Mouse (Mus musculus) neural tube, embryonic 15.5 days (tissue): ENCODE measurements around the gene Ugt1a6a. TPM values are rescaled to one million over a fixed set of nuclear protein-coding genes. Genes with fewer than 3 reads are reported as not detected.
A peak's percentile ranks its signal among the peaks of the same experiment; 100 is the strongest.
"Not testable (repeated sequence)": the region's sequence is repeated elsewhere in the genome, so short reads cannot be mapped to it uniquely, and the experiment has no call there.

Experiments
- ATAC-seq: fragments of 200-750 bp; cut with Nextera tagmentation; 2 replicates; pipeline ENCODE4 v1.8.0; 2017; ENCODE audit warnings: mild to moderate bottlenecking, moderate TSS enrichment, moderate library complexity; ENCODE audit not compliant: low FRiP score
- H3K27ac ChIP-seq: fragments of 300-500 bp; sonication (generic); replicated peaks from 2 replicates; pipeline ENCODE4 v1.5.1; 2015; ENCODE audit warnings: mild to moderate bottlenecking, inconsistent platforms
- H3K27me3 ChIP-seq: fragments of 300-500 bp; sonication (generic); replicated peaks from 2 replicates; pipeline ENCODE4 v1.6.1; 2015; ENCODE audit warnings: inconsistent platforms
- H3K36me3 ChIP-seq: fragments of 300-500 bp; sonication (generic); 2 replicates; pipeline ENCODE4 v1.6.1; 2015; ENCODE audit warnings: inconsistent platforms
- H3K4me1 ChIP-seq: fragments of 300-500 bp; sonication (generic); 2 replicates; pipeline ENCODE4 v1.6.1; 2015; ENCODE audit warnings: inconsistent platforms
- H3K4me2 ChIP-seq: fragments of 300-500 bp; sonication (generic); 2 replicates; pipeline ENCODE4 v1.6.1; 2015; ENCODE audit warnings: inconsistent platforms, mild to moderate bottlenecking, moderate library complexity
- H3K4me3 ChIP-seq: fragments of 300-500 bp; sonication (generic); replicated peaks from 2 replicates; pipeline ENCODE4 v1.5.1; 2015; ENCODE audit warnings: mild to moderate bottlenecking, inconsistent platforms
- H3K9ac ChIP-seq: fragments of 300-500 bp; sonication (generic); replicated peaks from 2 replicates; pipeline ENCODE4 v1.6.1; 2015; ENCODE audit warnings: mild to moderate bottlenecking, inconsistent platforms
- H3K9me3 ChIP-seq: fragments of 300-500 bp; sonication (generic); replicated peaks from 2 replicates; pipeline ENCODE4 v1.6.1; 2016; ENCODE audit warnings: inconsistent platforms
- WGBS: fragments of 180-500 bp; shearing (Covaris S2); methylation state at CpG from one replicate; pipeline ENCODE4 v1.1.7; 2015; ENCODE audit warnings: mixed read lengths; 5-methylcytosine and 5-hydroxymethylcytosine counted together
- polyA plus RNA-seq: library from polyadenylated mRNA; unstranded; fragments of >200 nt; fragmentation: Nextera tagmentation; extraction: Ambion mirVana; gene quantifications from 2 replicates; pipeline ENCODE4 v1.2.1, GENCODE M21; 2015

Ugt1a6a gene
- polyA plus RNA-seq, 1 experiment from 2014 or later: 1.9 TPM

DNA sequence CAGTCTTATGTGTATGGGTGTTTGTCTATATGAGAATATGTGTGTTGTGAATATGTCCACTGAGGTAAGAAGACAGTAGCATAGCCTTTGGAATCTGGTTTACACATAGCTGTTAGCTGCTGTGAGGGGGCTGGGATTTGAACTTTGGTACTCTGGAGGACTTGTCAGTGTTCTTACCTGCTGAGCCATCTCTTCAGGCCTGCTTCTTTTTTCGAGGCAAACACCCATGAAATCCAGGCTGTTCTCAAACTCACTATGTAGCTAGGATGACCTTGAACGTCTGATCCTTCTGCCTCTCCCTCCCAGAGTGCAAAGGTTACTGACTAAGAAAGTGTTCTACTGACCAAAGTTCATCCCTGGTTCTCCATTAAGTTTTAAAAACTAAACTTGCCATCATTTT is 29.0 kb upstream of the Ugt1a6a start:
- Histone ChIP-seq H3K27me3 (no peaks in the 10 kb centered on the region), H3K4me1 (no peaks in the 10 kb centered on the region), H3K9me3 (no peaks in the 10 kb centered on the region), H3K27ac (no peak overlapping the region), H3K9ac (no peak overlapping the region), H3K4me3 (no peak overlapping the region), H3K4me2 (no peak overlapping the region), H3K36me3 (no peaks in the 10 kb centered on the region)
- ATAC-seq: no peak
- 59% methylated on average over 2 of the region's 2 CpGs for WGBS

DNA sequence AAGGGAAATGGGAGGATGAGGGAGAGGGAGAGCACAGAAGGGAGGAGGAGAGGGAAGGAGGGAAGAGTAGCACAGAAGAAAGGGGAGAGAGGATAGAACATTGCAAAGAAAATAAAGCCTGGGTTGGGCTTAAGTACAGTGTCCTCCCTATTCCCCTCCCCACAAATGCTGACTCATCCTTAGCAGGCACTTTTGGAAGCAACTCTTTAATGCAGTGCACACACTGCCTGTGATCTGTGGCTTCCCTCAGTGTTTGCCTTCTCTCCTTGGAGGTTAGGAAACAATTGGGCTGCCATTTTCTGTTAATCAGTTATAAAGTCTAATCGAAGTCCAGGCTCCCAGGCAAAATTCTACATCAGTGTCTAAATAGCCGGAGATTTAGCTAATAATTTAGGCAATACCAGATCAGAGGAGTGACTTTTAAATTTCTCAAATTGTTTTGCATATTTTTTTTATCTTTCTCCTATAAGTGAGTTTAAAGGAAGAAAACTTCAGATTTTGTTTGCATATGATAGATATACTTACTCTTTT is 25.5 kb upstream of the Ugt1a6a start:
- not testable (repeated sequence) for ATAC-seq, H3K36me3 ChIP-seq, H3K9me3 ChIP-seq, H3K4me2 ChIP-seq, H3K27ac ChIP-seq, H3K9ac ChIP-seq, H3K4me3 ChIP-seq, H3K4me1 ChIP-seq, H3K27me3 ChIP-seq
- 91% methylated on average over 2 of the region's 2 CpGs for WGBS

DNA sequence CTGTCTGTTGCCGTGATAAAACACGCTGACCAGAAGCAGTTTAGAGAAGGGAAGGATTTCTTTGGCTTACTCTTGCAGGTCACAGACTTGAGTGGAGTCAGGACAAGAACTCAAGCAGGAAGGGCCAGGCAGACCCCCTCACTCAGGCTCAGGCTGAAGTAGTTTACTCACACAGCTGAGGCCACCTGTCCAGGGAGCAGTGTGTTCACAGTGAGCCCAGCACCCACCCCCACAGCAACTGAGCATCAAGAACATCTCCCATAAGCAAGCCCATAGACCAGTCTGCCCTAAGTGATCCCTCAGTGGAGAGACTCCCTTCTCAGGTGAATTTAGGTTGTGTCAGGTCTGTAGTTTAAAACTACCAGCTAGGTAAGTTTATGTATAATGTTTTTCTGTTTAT is 25.0 kb upstream of the Ugt1a6a start:
- not testable (repeated sequence) for H3K9ac ChIP-seq, H3K4me1 ChIP-seq, H3K27me3 ChIP-seq, H3K4me3 ChIP-seq, H3K36me3 ChIP-seq, H3K9me3 ChIP-seq, ATAC-seq, H3K27ac ChIP-seq, H3K4me2 ChIP-seq
- WGBS: 84% methylated on average over 2 of the region's 2 CpGs

DNA sequence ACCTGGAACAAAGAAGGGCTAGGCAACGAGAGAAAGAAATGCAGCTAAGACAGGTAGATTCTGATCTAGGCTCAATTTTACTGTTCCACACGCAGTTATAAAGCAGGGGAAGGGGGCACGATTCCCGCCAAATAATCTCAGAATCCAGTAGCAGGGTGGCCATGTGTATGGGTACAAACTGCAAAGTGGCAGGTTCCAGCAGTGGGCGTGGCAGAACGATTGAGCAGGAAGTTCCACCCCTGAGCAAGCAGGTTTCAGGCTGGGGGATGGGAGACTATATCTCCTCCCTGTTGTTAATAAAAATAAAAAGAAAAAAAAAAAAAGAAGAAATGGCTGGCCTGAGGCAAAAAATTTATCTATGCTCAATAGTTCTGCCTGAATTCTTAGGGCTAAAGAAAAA is 21.8 kb upstream of the Ugt1a6a start:
- H3K27ac ChIP-seq, H3K9me3 ChIP-seq, H3K4me2 ChIP-seq, H3K4me3 ChIP-seq, H3K27me3 ChIP-seq, H3K9ac ChIP-seq, H3K36me3 ChIP-seq, H3K4me1 ChIP-seq, ATAC-seq: not testable (repeated sequence)
- 96% methylated on average over 6 of the region's 6 CpGs for WGBS

DNA sequence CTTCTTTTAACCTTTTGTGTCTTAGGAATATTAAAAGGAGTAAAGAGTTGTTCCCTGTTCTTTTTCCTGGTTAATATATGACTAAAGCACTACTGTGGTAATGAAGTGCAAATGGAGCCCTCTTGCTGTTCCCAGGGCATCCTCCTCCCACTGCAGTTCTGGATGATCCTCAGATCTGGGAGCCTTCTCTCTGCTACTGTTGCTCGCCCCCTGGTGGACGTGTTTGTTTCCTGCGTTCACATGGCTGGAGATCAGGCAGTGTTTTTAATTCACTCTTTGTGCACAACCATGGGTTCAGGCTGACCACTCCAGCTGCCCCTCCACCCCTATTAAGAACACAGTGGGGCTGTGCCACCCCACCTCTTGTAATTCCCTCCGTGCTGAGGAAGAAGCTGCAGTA is 14.1 kb upstream of the Ugt1a6a start:
- H3K4me2 ChIP-seq, H3K27ac ChIP-seq, H3K9ac ChIP-seq, H3K4me1 ChIP-seq, H3K9me3 ChIP-seq, H3K4me3 ChIP-seq, H3K36me3 ChIP-seq, ATAC-seq, H3K27me3 ChIP-seq: not testable (repeated sequence)
- WGBS: 18% methylated on average over 4 of the region's 4 CpGs

DNA sequence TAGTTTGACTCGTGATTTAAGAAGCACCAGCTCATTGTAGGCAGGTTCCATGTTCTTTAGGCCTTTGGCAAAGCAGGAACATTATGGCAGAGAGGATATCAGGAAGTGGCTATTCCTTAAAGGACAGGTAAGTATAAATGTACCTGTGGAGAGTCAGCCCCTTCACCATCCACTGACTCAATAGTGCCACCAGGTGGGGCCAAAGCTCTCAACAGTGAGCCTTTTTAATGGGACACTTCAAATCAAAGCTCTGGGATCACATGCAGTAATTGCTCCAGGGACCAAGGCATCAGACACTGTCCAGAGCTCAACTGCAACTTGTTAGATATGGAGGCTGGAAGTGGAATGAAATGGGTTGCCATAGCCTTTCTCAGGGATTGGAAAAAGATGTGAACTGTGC is 13.1 kb upstream of the Ugt1a6a start:
- H3K27me3 ChIP-seq, H3K4me2 ChIP-seq, H3K36me3 ChIP-seq, ATAC-seq, H3K9ac ChIP-seq, H3K9me3 ChIP-seq, H3K4me3 ChIP-seq, H3K4me1 ChIP-seq, H3K27ac ChIP-seq: not testable (repeated sequence)
- no CpG with 5 or more reads among the region's 1 CpGs for WGBS

DNA sequence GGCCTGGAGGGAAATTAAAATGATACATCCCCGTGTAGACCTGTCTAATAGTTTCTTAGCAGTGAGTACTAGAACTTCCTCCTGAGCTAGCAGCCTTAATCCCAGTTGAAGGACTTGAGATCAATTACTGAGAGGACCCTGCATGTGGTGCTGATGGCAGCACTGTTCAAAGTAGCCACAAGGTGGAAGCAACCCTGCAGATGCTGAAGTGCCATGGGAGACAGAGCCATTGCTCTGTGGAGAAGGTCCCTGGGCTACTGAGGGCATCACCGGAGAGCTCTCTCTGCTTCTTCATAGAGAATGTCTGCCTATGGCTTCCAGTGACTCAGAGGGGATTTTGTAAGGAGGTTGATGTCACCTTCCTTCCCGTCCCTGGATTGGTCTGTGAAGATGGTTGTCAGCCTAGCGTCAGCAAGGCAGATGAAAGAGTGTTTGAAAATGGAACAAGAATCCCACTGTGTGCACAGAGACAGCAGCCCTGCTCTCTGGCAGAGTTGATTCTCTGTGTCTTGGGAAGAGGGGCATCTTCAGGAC is 8.7 kb upstream of the Ugt1a6a start:
- H3K9me3 ChIP-seq, H3K27ac ChIP-seq, H3K36me3 ChIP-seq, H3K9ac ChIP-seq, H3K4me3 ChIP-seq, ATAC-seq, H3K27me3 ChIP-seq, H3K4me2 ChIP-seq, H3K4me1 ChIP-seq: not testable (repeated sequence)
- WGBS: 82% methylated on average over 4 of the region's 4 CpGs

DNA sequence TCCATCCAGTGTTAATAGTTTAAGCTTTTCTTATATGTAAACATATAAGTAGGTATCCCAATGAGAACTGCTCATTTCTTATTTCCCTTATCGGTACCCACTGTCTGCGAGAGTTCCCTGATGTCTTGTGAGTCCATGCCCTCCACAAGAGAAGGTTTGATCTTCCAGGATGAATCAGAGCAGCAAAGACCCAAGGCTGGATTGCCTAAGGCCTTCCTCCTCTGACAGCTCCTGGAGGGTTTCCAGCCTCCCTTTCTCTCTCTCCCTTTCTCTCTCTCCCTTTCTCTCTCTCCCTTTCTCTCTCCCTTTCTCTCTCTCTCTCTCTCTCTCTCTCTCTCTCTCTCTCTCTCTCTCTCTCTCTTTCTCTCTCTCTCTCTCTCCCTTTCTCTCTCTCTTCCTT is 5.5 kb upstream of the Ugt1a6a start:
- not testable (repeated sequence) for H3K9me3 ChIP-seq, H3K27me3 ChIP-seq, ATAC-seq, H3K36me3 ChIP-seq, H3K27ac ChIP-seq, H3K4me2 ChIP-seq, H3K4me1 ChIP-seq, H3K9ac ChIP-seq, H3K4me3 ChIP-seq
- WGBS: 93% methylated on average over 2 of the region's 2 CpGs

DNA sequence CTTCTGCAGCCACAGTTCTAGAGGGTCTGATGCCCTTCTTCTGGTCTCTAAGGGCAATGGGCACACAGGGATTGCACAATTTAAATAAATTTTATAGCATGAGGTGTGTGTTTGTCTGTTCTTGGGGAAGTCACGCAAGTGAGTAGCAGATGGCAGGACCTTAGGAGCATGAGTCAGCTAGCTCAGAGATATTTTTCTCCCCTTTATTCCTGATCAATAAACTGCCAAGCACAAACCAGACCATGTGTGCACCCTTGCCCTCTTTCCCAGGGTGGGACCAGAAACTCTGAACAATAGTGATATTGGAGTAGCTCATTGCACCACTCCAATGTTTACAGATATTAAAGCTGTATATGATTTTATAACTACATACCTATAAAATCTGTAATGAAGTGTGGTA is 4.4 kb upstream of the Ugt1a6a start:
- H3K4me3 ChIP-seq, H3K36me3 ChIP-seq, H3K27ac ChIP-seq, H3K4me2 ChIP-seq, H3K4me1 ChIP-seq, H3K9ac ChIP-seq, H3K27me3 ChIP-seq, H3K9me3 ChIP-seq, ATAC-seq: not testable (repeated sequence)
- 86% methylated on average over 1 of the region's 1 CpGs for WGBS

DNA sequence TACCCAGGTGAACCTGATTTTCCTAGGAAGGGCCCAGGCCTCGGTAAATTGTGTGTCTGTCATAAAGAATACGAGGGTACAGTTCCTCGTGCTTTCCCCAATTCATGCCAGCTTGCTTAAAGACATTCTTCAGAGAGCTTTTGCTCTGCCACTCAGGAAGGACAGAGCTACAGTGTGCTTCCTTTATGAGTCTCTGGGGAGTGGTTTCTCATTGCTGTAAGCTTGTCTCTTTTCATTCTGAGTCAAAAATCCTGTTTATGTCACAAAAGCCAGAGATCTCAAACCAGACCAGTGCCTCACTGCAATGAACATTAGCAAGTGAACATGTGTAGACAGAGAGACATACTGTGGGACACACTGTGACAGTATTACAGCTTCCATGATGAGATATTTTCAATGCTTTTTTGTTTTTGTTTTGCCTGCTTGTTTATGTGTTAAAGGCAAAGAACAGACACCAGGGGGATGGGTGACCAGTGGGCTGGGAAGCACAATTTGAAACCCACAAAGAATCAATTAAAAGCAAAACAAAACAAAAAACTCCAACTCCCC is 627 bp upstream of the Ugt1a6a start:
- no peak for ATAC-seq
- Histone ChIP-seq H3K4me1 (peaks cover 5% of the 10 kb centered on the region; the same call in 1 of the 2 replicates), H3K9ac (no peak overlapping the region), H3K9me3 (no peaks in the 10 kb centered on the region), H3K4me2 (no peak overlapping the region), H3K27me3 (no peaks in the 10 kb centered on the region), H3K27ac (peak overlapping the region; percentile 51; the same call in 1 of the 2 replicates), H3K4me3 (no peak overlapping the region), H3K36me3 (no peaks in the 10 kb centered on the region)
- 40% methylated on average over 3 of the region's 3 CpGs for WGBS

DNA sequence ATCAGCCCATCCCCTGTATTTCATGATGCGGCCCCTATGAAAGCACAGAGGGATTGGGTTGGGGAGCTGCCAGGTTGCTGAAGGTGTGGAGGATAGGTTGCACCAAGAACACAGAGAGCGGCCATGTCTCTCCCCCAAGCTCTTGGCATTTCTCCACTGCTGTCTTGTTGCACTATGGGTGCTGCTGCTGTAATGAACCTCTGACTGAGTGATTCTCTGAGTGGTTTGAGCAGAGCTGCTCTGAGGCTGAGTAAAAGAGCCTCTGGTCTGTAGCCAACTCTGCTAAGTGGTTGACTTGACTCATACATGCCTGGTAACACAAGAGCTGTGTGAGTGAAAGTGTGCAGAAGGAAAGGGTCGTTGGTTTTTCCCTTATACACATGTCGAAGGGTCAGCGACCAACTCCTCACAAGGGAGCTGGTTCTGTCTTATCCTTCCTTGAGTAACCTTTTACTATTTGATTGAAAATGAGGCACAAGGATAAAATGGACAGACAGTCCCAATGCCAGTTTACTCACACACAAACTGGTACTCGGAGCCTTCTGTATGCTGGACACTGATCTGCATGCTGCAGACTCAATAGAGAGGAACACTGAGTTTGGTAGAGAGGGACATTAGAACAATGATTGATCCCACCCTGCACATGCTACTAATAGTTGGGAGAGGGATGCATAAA is 758 bp downstream of the Ugt1a6a start:
- H3K36me3 ChIP-seq, H3K27ac ChIP-seq, H3K9ac ChIP-seq, H3K4me2 ChIP-seq, H3K4me1 ChIP-seq, H3K27me3 ChIP-seq, H3K9me3 ChIP-seq, ATAC-seq, H3K4me3 ChIP-seq: not testable (repeated sequence)
- 93% methylated on average over 6 of the region's 6 CpGs for WGBS

DNA sequence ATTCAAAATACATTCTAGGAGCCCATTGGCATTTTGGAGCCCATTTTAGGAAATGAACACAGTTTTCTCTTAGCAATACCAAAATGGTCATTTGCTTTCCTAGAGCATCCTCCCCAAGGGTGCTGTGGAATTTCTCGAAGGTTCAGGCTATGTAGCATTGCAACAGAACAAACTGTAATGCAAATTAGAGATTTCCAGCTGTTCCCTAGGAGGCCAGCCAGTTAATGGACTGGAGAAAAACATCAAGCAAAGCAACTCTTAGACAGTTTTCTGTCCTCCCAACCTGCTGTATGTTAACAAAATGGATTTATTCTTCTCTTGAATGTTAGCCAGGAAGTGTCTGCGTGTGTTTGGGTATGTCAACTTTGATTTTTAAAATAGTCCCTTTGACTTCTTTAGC is 2.0 kb downstream of the Ugt1a6a start:
- no peak overlapping the region for H3K27ac ChIP-seq
- H3K4me3 ChIP-seq: no peak overlapping the region
- peaks cover 5% of the 10 kb centered on the region; the same call in 1 of the 2 replicates for H3K4me1 ChIP-seq
- H3K4me2 ChIP-seq: no peak overlapping the region
- H3K27me3 ChIP-seq: no peaks in the 10 kb centered on the region
- WGBS: 63% methylated on average over 2 of the region's 2 CpGs
- H3K36me3 ChIP-seq: no peaks in the 10 kb centered on the region
- H3K9me3 ChIP-seq: no peaks in the 10 kb centered on the region
- ATAC-seq: no peak
- no peak overlapping the region for H3K9ac ChIP-seq
